Mouse (Mus musculus) CH12F3 (cell line): ENCODE data around the gene Supt7l.

Experiments
- in situ Hi-C: fragments of 300-500 bp; cut with MboI; formaldehyde crosslinking; loops from 2 replicates; pipeline ENCODE4 v1.14.3; 2020; ENCODE audit warnings: low sequenced_read_pairs

Gene Supt7l

GRCm38 (mm10) chr5:31494513-31495297 lies 32.9 kb downstream of the Supt7l start, which contains the start of gene Gpn1:
Gpn1 (plus strand) TSS chr5:31494741.
- in situ Hi-C loops = no loop called here

GRCm38 (mm10) chr5:31492031-31492430 lies 35.6 kb downstream of the Supt7l start:
- in situ Hi-C loops = no loop called here

- in situ Hi-C loops = no loop called here
Measured at GRCm38 (mm10) chr5:31489116-31489769, 38.4 kb downstream of the Supt7l start.

GRCm38 (mm10) chr5:31487889-31488288 lies 39.7 kb downstream of the Supt7l start:
- in situ Hi-C loops = no loop called here

GRCm38 (mm10) chr5:31485440-31485839 lies 42.2 kb downstream of the Supt7l start, which contains the start of gene 4930548H24Rik:
4930548H24Rik (plus strand) TSS chr5:31485740.
- in situ Hi-C loops = no loop called here

GRCm38 (mm10) chr5:31480536-31480935 lies 47.1 kb downstream of the Supt7l start:
- in situ Hi-C loops = no loop called here

GRCm38 (mm10) chr5:31470334-31470733 lies 57.3 kb downstream of the Supt7l start:
- in situ Hi-C loops = no loop called here

GRCm38 (mm10) chr5:31469711-31470110 lies 57.9 kb downstream of the Supt7l start:
- in situ Hi-C loops = no loop called here

GRCm38 (mm10) chr5:31467798-31468197 lies 59.8 kb downstream of the Supt7l start:
- in situ Hi-C loops = no loop called here
